Mouse (Mus musculus): ENCODE results near the gene Dyrk2. TPM values are rescaled to one million over a fixed set of nuclear protein-coding genes. Genes with fewer than 3 reads are reported as not detected.

The Dyrk2 gene
- polyA plus RNA-seq (2015; fragmentation: Nextera tagmentation; extraction: Ambion mirVana), result 11.0 and 12.6 TPM in 2 replicates

- ATAC-seq (ENCODE audit: low read depth), result peak; percentile 3; the same call in 1 of the 2 replicates
- 4% methylated on average over 16 of the region's 16 CpGs for WGBS
These were observed at the start of gene Dyrk2 for GRCm38 (mm10) chr10:118870201-118870980. TSS of gene Dyrk2 (minus strand) at chr10:118870209.

GRCm38 (mm10) chr10:118902625-118903024, 32.6 kb upstream of the Dyrk2 start:
- Histone ChIP-seq H3K27me3 (no peaks in the 10 kb centered on the region), H3K9ac (no peak overlapping the region), H3K9me3 (no peaks in the 10 kb centered on the region), H3K4me3 (no peak overlapping the region), H3K4me2 (no peak overlapping the region), H3K27ac (replicated peaks) (0 out of 2 replicates have a peak overlapping the region, but pooled peaks have one; percentile 18), H3K36me3 (no peaks in the 10 kb centered on the region), H3K4me1 (replicated peaks) (peaks cover 4% of the 10 kb centered on the region)
- WGBS, result 64% methylated on average over 10 of the region's 10 CpGs
- ATAC-seq (ENCODE audit: low read depth), result no peak

More at GRCm38 (mm10) chr10:118870201-118870980, at the start of gene Dyrk2:
- H3K36me3 ChIP-seq, result peaks cover 1% of the 10 kb centered on the region; the same call in 1 of the 2 replicates
- peak within 1 kb of the TSS; percentile 99 for H3K9ac ChIP-seq
- peaks cover 30% of the 10 kb centered on the region for H3K4me1 ChIP-seq (replicated peaks)
- no peaks in the 10 kb centered on the region; the same call in 1 of the 2 replicates for H3K9me3 ChIP-seq
- peak within 1 kb of the TSS; percentile 98 for H3K27ac ChIP-seq (replicated peaks)
- H3K4me2 ChIP-seq, result peak within 1 kb of the TSS; percentile 88
- H3K27me3 ChIP-seq, result no peaks in the 10 kb centered on the region
- H3K4me3 ChIP-seq, result peak within 1 kb of the TSS; percentile 78

GRCm38 (mm10) chr10:118893645-118894044, 23.6 kb upstream of the Dyrk2 start:
- Histone ChIP-seq H3K36me3 (no peaks in the 10 kb centered on the region), H3K27me3 (no peaks in the 10 kb centered on the region), H3K9ac (no peak overlapping the region), H3K27ac (replicated peaks) (no peak overlapping the region), H3K4me2 (no peak overlapping the region), H3K4me1 (replicated peaks) (no peaks in the 10 kb centered on the region), H3K4me3 (no peak overlapping the region), H3K9me3 (no peaks in the 10 kb centered on the region)
- no peak for ATAC-seq (ENCODE audit: low read depth)
- 85% methylated on average over 3 of the region's 3 CpGs for WGBS

GRCm38 (mm10) chr10:118884126-118884525, 14.1 kb upstream of the Dyrk2 start:
- no peaks in the 10 kb centered on the region for H3K36me3 ChIP-seq
- H3K4me1 ChIP-seq (replicated peaks), result no peaks in the 10 kb centered on the region
- no peaks in the 10 kb centered on the region for H3K27me3 ChIP-seq
- no peak overlapping the region for H3K4me2 ChIP-seq
- H3K9me3 ChIP-seq, result no peaks in the 10 kb centered on the region
- H3K9ac ChIP-seq, result no peak overlapping the region
- 83% methylated on average over 2 of the region's 2 CpGs for WGBS
- no peak overlapping the region for H3K4me3 ChIP-seq
- no peak overlapping the region for H3K27ac ChIP-seq (replicated peaks)
- no peak for ATAC-seq (ENCODE audit: low read depth)

GRCm38 (mm10) chr10:118883317-118883716, 13.3 kb upstream of the Dyrk2 start:
- no peak overlapping the region for H3K4me3 ChIP-seq
- H3K9me3 ChIP-seq, result no peaks in the 10 kb centered on the region
- H3K4me1 ChIP-seq (replicated peaks), result no peaks in the 10 kb centered on the region
- 90% methylated on average over 11 of the region's 11 CpGs for WGBS
- no peaks in the 10 kb centered on the region for H3K27me3 ChIP-seq
- H3K9ac ChIP-seq, result no peak overlapping the region
- no peak overlapping the region for H3K4me2 ChIP-seq
- no peaks in the 10 kb centered on the region for H3K36me3 ChIP-seq
- H3K27ac ChIP-seq (replicated peaks), result no peak overlapping the region
- no peak for ATAC-seq (ENCODE audit: low read depth)

GRCm38 (mm10) chr10:118882258-118882885, 12.4 kb upstream of the Dyrk2 start:
- Histone ChIP-seq H3K36me3 (no peaks in the 10 kb centered on the region), H3K9ac (no peak overlapping the region), H3K27me3 (no peaks in the 10 kb centered on the region), H3K4me1 (replicated peaks) (no peaks in the 10 kb centered on the region), H3K4me3 (no peak overlapping the region), H3K27ac (replicated peaks) (no peak overlapping the region), H3K4me2 (no peak overlapping the region), H3K9me3 (no peaks in the 10 kb centered on the region)
- ATAC-seq (ENCODE audit: low read depth), result no peak
- 89% methylated on average over 12 of the region's 12 CpGs for WGBS

- Histone ChIP-seq H3K36me3 (no peaks in the 10 kb centered on the region), H3K4me1 (replicated peaks) (no peaks in the 10 kb centered on the region), H3K4me3 (no peak overlapping the region), H3K4me2 (no peak overlapping the region), H3K9ac (no peak overlapping the region), H3K27ac (replicated peaks) (no peak overlapping the region), H3K27me3 (no peaks in the 10 kb centered on the region), H3K9me3 (no peaks in the 10 kb centered on the region)
- ATAC-seq (ENCODE audit: low read depth), result no peak
- 86% methylated on average over 2 of the region's 2 CpGs for WGBS
These were observed 10.8 kb upstream of the Dyrk2 start for GRCm38 (mm10) chr10:118880776-118881175.

GRCm38 (mm10) chr10:118872196-118872595, 2.2 kb upstream of the Dyrk2 start:
- Histone ChIP-seq H3K4me3 (no peak overlapping the region), H3K4me2 (no peak overlapping the region), H3K4me1 (replicated peaks) (peaks cover 13% of the 10 kb centered on the region), H3K9ac (no peak overlapping the region), H3K27me3 (no peaks in the 10 kb centered on the region), H3K27ac (replicated peaks) (no peak overlapping the region), H3K36me3 (no peaks in the 10 kb centered on the region), H3K9me3 (no peaks in the 10 kb centered on the region; the same call in 1 of the 2 replicates)
- ATAC-seq (ENCODE audit: low read depth), result no peak
- WGBS, result 97% methylated on average over 2 of the region's 2 CpGs

GRCm38 (mm10) chr10:118869591-118870001, 413 bp downstream of the Dyrk2 start:
- under 1% methylated on average over 16 of the region's 16 CpGs for WGBS
- peak overlapping the region; percentile 98 for H3K27ac ChIP-seq (replicated peaks)
- peak overlapping the region; percentile 78 for H3K4me3 ChIP-seq
- H3K36me3 ChIP-seq, result peaks cover 9% of the 10 kb centered on the region
- no peaks in the 10 kb centered on the region; the same call in 1 of the 2 replicates for H3K9me3 ChIP-seq
- peaks cover 37% of the 10 kb centered on the region for H3K4me1 ChIP-seq (replicated peaks)
- H3K9ac ChIP-seq, result peak overlapping the region; percentile 99
- peak; percentile 62 for ATAC-seq (ENCODE audit: low read depth)
- H3K4me2 ChIP-seq, result peak overlapping the region; percentile 88
- H3K27me3 ChIP-seq, result no peaks in the 10 kb centered on the region

- Histone ChIP-seq H3K9me3 (no peaks in the 10 kb centered on the region; the same call in 1 of the 2 replicates), H3K9ac (peak overlapping the region; percentile 99), H3K36me3 (peaks cover 16% of the 10 kb centered on the region), H3K27me3 (no peaks in the 10 kb centered on the region), H3K4me2 (peak overlapping the region; percentile 88), H3K4me1 (replicated peaks) (peaks cover 44% of the 10 kb centered on the region), H3K27ac (replicated peaks) (peak overlapping the region; percentile 98), H3K4me3 (peak overlapping the region; percentile 78)
- WGBS, result under 1% methylated on average over 75 of the region's 130 CpGs
- ATAC-seq (ENCODE audit: low read depth), result peak; percentile 87
These were observed 1.1 kb downstream of the Dyrk2 start for GRCm38 (mm10) chr10:118868601-118869590.

- peak overlapping the region; percentile 88 for H3K4me2 ChIP-seq
- H3K4me3 ChIP-seq, result peak overlapping the region; percentile 78
- WGBS, result under 1% methylated on average over 62 of the region's 62 CpGs
These were observed 2.0 kb downstream of the Dyrk2 start for GRCm38 (mm10) chr10:118867896-118868600.

More at GRCm38 (mm10) chr10:118867896-118868600, 2.0 kb downstream of the Dyrk2 start:
- no peaks in the 10 kb centered on the region for H3K27me3 ChIP-seq
- ATAC-seq (ENCODE audit: low read depth), result peak; percentile 27
- peak overlapping the region; percentile 99 for H3K9ac ChIP-seq
- no peaks in the 10 kb centered on the region; the same call in 1 of the 2 replicates for H3K9me3 ChIP-seq
- H3K27ac ChIP-seq (replicated peaks), result peak overlapping the region; percentile 98
- H3K4me1 ChIP-seq (replicated peaks), result peaks cover 46% of the 10 kb centered on the region
- peaks cover 25% of the 10 kb centered on the region for H3K36me3 ChIP-seq

Measured in neural tube, embryonic 13.5 days (tissue).